Mouse (Mus musculus) CD4-positive helper T cell, adult 2 months (primary cell): Measurements from ENCODE around the gene Pspn.
A peak's percentile ranks its signal among the peaks of the same experiment; 100 is the strongest.

ENCODE experiments used
- DNase-seq: peaks from one replicate; pipeline ENCODE4 v3.0.0-alpha.2; 2012; ENCODE audit warnings: low read depth, missing footprints, low spot score

The Pspn gene

GRCm38 (mm10) chr17:56962642-56963405, 37.0 kb downstream of the Pspn start:
- no peak for DNase-seq

GRCm38 (mm10) chr17:56961880-56962279, 37.9 kb downstream of the Pspn start:
- no peak for DNase-seq

GRCm38 (mm10) chr17:56958667-56959066, 41.2 kb downstream of the Pspn start:
- DNase-seq: no peak

GRCm38 (mm10) chr17:56957763-56958429, 41.9 kb downstream of the Pspn start:
- peak; percentile 47 for DNase-seq

- no peak for DNase-seq
Measured at GRCm38 (mm10) chr17:56954871-56955270, 44.9 kb downstream of the Pspn start.

GRCm38 (mm10) chr17:56952639-56953038, 47.2 kb downstream of the Pspn start:
- DNase-seq: no peak

GRCm38 (mm10) chr17:56950915-56951314, 48.9 kb downstream of the Pspn start:
- peak; percentile 69 for DNase-seq
